Mouse (Mus musculus): ENCODE measurements around the gene Sulf2.

GRCm38 (mm10) chr2:166027834-166028233 is 127.6 kb downstream of the Sulf2 start:
- TF ChIP-seq CTCF (IDR thresholded peaks at IDR 0.05; ENCODE audit: extremely low read depth, insufficient read depth, insufficient read length, insufficient replicate concordance) (no peak), POLR2A (IDR thresholded peaks at IDR 0.05; ENCODE audit: low read depth, low read length) (no peak)

All from spleen, adult 2 months (tissue).